Mouse (Mus musculus) liver, adult 2 months (tissue): Measurements from ENCODE around the gene Kif1a.

Experiments used
- CTCF ChIP-seq: fragments of 200-500 bp; IDR thresholded peaks from 2 replicates; pipeline ENCODE4 v1.5.1; 2011; ENCODE audit warnings: low read depth, low read length, control low read depth
- POLR2A ChIP-seq: fragments of 200-500 bp; IDR thresholded peaks from 2 replicates; pipeline ENCODE4 v1.6.1; 2011; ENCODE audit warnings: low read length, control low read depth; ENCODE audit not compliant: insufficient read depth; ENCODE audit errors: extremely low read depth

DNA sequence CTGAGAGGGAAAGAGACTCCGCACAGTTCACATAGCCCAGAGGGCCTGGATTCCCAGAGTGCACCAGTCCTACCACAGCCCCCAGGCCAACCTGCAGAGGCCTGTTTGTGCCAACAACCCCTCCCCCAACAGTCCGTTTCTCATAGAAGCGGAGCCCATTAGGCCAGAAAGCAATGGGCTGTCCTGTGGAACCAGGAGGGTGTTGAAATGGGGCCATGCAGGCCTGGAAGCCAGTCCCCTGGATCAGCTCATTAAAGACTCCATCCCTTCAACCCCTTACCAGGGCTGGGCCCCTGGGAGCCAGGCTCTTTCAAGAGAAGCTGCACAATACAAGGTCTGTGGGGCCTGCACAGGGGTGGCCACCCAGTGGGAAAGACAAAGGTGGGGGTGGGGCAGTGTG, 22.1 kb downstream of the Kif1a start:
- no peak for TF ChIP-seq POLR2A
- no peak for TF ChIP-seq CTCF
